Mouse (Mus musculus): ENCODE measurements around the gene D2hgdh.
"Not testable (repeated sequence)": the region's sequence is repeated elsewhere in the genome, so short reads cannot be mapped to it uniquely, and the experiment has no call there.

- not testable (repeated sequence) for TF ChIP-seq CTCF (IDR thresholded peaks at IDR 0.05; ENCODE audit: low read depth); EP300 (optimal IDR thresholded peaks at IDR 0.05)
These were observed 76.6 kb downstream of the D2hgdh start for GRCm38 (mm10) chr1:93901291-93901690.
